Mouse (Mus musculus): ENCODE results near the gene Rassf5.

Gene Rassf5

DNA sequence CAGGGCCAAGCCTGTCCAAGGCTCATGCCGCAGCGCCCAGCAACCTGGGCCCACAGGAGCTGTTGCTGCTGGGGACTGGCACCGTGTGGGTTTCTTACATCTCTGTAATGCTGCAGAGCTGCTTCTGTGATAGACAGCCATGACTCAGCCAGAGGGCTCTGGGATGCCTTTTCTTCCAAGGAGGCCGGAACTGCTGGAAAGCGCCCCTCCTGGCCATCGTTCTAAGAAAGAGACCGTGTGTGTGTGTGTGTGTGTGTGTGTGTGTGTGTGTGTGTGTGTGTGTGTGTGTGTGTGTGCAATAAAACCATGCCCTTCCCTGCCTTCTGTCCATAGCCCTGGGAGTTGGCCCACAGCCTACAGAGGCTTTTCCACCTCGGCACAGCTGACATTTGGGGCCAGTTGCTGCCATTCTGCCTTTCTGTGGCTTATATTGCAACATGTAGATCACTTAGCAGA, 35.1 kb downstream of the Rassf5 start:
- no peak for DNase-seq (ENCODE audit: low spot score in 2 of 2)

DNA sequence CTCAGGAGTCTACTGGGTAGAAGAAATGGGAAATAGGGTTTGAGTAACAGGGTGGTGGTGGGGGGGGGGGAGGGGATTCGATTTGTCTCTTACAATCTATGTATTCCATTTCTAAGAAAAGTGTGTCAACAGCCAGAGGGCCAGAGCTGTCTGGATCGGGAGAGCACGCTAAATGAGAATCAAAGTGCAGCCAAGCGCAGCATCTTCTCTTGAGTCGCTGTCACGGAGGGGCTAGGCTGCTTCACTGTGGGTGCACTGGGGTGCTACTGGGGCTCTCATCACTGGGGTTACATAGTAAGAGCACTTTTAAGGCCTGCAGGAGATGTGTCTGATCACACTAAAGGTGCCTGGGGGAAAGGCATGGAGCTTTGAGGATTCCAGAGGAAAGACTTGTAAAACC, 36.3 kb downstream of the Rassf5 start:
- no peak for DNase-seq (ENCODE audit: low spot score in 2 of 2)

DNA sequence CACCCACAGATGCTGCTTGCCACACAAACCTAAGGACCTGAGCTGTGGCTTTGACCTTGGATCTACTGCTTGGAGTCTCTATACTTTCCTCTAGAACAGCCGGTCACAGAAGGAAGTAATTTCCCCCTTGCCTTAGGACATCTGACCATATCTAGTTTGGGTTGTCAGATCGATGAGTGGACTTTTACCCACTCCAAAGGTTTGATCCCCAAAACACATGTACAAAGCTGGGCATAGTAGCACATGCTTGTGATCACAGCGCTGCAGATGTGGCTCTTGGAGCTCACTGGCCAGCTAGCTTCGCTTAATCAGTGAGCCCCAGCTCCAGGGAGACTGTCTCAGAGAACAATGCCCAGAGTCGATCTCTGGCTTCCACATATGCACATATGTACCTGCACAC, 37.0 kb downstream of the Rassf5 start:
- no peak for DNase-seq (ENCODE audit: low spot score in 2 of 2)

DNA sequence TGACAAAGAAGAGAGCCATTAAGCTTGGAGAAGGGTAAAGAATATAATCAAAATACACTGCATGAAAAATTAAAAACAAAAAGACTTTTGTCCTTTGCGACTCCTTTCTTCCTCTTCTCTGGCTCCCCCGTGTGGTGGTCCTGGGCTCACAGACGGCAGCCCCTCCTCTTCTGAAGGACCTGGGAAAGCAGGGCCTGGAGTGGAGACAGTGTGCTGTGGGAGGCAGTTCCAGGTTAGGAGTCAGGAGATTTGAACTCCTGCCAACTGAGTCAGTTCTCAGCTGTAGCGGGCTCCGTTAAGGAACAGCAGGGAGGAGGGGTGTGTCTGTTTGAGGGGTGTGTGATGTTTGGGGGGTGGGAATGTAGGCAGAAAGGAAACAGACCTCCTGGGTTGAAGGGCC, 37.5 kb downstream of the Rassf5 start:
- DNase-seq (ENCODE audit: low spot score in 2 of 2): peak; percentile 73 to 94

DNA sequence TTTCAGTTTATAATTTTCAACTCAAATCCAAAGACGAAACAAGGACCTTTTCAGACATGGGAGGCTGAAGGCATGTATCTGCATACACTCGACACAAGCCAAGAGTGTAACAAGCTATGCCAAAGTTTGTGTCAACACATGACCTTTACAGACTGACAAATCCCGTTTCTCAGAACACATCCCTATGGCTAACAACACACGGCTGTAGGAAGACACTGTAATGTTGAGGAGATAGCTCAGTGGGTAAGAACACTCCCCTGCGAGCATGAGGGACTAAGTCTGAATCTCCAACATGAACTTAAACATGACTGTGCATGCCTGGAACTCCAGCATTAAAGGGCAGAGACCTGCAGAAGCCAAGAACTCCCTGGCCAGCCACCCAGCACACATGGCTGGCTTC, 38.7 kb downstream of the Rassf5 start:
- no peak for DNase-seq (ENCODE audit: low spot score in 2 of 2)

DNA sequence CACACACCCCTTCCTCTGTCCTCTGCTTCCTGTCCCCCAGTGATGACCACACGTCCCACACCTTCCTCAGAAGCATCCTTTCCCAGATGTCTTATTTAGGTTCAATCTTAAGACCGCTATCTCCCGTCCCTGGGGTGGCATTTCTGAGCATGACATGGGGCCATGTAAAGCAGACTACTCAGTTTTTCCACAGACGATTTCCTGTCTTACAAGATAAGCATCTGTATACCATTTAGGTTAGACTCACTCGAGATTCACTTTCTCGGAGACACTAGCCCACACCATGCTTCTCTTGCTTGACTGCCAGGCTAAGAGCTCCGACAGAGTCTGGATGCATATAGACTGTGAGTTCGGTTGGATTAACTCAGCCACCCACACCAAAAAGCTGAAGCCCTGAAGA, 40.6 kb downstream of the Rassf5 start:
- peak; percentile 52 to 57 for DNase-seq (ENCODE audit: low spot score in 2 of 2)

DNA sequence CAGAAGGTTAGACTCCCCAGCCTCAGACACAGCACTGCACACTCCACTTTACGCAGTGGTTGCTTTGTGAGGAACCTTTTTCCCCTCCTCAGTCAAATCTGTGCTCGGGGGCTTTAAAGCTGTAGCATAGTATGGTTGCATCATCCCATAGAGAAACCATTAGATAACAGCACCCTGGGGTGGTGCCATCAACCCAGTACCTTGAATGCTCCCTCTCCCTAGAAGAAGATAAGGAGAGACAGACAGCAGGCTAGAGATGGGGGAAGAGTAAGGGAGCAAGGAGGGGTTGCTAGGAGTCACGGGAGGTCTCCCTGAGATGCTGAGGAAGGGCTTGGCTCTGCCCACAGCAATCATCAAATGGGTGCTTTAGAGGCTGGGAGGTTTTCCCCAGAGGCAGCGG, 43.7 kb downstream of the Rassf5 start:
- no peak for DNase-seq (ENCODE audit: low spot score in 2 of 2)

DNA sequence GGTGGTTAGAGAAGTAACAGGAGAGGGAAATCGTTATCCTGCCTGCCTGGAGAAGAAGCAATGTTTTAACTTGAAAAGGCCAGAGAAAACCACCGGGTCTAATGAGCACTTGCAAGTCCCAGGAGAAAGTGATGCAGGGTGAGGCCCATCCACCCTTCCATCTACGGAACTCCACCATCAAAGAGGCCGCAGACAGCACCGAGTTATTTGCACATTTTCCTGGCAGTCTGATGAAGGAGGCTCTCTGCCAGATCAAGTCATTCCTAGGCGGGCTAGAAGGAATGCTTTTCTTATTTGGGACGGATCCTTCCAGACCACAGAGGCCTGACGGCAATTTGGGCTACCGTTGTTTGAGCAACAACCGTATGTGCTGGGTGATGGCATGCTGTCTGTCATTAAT, 44.5 kb downstream of the Rassf5 start:
- DNase-seq (ENCODE audit: low spot score in 2 of 2): no peak

DNA sequence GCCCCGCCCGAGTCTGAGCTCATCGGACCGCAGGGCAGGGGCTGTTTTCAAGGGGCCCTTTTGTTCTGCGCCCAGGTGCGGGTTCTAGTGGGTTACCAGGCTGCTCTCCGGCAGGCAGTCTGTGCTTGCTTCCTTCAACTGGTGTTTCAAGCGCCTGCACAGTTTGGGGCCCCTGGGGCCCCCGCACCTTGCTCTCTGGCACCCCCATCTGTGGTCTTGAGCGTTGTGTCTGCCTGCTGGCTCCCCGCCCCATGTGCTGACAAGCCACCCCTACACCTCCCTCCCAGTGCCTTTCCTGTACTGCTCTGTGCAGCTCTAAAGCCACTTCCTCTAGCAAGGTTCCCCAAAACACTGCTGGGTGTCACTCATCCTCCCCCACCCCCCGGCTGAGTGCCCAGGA, 45.1 kb downstream of the Rassf5 start:
- DNase-seq (ENCODE audit: low spot score in 2 of 2): peak; percentile 95 to 98

DNA sequence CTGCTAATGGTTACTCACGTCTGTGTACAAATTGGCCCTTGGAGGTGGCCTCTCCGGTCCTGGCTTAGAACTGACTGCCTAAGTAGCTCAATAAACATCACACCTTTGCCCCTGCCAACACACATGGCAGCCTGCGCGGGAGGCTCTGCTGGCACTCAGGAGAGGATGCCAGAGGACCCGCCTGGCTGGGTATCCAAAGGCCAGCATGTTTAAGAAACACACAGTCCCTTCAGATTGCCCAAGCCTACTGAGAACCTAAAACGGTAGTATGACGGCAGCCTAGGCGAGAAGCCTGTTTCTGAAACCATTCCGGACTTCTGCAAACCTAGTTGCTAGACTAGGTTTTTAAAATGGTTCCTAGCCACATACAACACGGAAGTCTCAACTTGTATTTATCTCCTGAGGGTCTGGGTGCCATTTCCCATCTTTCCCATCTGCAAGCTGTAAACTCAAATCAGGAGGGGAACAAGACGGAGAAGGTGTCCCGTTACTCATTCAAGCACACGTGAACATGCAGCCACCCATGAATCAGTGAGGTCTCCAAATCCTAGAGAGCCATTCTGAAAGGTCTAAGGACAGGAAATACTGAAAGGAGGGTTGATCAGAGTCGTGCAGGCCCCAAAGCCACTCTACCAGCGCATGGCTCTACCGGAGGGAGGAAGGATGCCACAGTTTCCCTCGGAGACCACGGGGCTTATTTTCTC, 45.8 kb downstream of the Rassf5 start:
- DNase-seq (ENCODE audit: low spot score in 2 of 2): peak in 1 of 2 experiments; percentile 51

DNA sequence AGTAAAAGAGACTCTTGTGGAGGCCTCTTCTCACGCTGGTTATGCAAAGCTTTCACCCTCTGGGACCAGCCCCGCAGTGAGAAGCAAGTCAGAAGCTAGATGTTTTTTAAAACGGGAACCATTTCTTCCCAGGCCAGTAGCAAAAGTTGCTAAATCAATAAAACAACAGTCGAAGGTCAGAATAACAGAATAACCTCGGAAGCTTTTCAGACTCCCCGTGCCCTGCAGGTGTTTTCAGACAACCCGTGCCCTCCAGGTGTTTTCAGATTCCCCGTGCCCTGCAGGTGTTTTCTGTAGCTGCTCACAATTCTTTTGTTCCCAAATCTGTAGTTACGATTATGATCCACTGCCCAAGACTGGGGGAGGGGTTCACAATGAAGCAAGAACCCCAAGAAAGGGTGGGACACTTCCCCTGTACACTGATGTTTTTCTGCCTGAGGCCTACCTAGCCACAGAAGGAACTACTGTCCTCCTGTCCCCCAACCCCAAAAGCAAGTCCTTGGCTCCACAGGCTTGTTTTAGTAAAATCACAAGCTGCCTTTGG, 46.6 kb downstream of the Rassf5 start:
- peak in 1 of 2 experiments; percentile 25 for DNase-seq (ENCODE audit: low spot score in 2 of 2)

DNA sequence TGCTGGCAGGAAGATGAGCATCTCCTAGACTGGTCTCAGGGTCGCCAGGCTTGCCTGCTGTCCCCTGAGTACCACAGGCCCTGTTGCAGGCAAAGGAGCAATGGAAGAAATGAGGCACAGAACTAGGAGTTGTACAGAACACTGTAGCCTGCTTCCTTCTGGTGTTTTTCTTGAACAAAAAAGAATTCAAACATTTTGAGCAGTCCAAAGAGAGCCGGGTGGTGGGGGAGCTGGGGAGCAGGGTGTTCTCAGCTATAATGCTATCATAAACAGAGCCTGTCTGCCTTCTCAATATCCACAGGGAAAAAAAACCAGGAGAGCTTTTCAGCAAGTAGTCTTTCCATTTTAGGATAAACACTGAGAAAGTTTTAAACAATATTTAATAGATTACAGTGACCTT, 49.0 kb downstream of the Rassf5 start:
- DNase-seq (ENCODE audit: low spot score in 2 of 2): no peak

DNA sequence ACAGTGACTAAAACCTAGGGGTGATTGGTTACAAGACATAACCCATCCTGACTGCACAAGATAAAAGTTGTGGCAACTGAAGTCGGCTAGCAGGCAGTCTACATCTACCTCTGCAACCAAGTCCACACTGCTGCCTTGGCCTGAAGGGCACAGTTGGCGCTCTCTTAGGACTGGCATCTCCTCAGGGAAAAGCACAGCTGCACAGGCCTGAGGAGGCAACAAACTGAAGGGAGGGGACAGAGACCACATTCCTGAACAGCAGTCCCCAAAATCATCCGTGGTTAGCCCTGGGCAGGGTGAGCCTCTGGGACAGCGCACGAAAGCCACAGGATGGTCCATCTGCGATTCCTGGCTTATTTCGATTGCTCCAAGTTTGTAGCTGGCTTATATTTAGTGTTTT, 49.4 kb downstream of the Rassf5 start:
- DNase-seq (ENCODE audit: low spot score in 2 of 2): no peak

DNA sequence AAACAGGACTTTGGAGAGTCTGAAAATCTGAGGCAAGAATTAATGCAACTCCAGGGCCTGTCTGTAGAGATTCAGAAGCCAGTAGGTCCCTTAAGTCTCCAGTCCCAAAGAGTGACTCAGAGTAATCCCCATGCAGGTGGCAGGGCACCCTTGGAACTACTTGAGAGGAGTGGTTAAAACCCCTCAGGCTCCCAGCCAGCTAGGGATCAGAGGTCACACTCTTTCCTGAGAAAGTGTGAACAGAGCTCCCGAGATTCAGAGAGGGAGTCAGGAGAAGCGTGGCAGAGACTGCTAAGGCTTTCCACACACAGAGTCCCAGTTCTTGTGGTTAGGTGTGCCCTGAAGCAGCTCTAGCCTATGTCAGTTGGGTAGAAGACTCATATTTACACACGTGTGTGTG, 51.3 kb downstream of the Rassf5 start:
- DNase-seq (ENCODE audit: low spot score in 2 of 2): no peak

DNA sequence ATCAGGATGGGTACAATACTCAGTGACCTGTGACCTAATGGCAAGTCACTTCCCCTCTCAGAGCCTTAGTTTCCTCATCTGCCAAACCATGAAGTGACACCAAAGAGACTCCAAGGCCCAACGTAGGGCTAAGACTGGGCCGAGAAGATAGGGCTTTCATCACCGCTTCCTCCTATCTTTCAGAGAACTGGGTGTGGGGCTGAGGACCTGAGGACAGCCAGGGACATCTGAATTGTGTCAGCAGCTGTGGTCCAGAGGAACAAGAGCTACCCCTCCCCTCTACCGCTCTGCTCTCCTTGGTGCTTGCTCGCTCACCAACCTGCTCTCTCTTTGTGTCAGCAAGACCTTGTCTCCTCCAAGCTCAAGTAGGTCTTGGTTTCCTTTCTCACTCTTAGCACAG, 56.4 kb downstream of the Rassf5 start:
- no peak for DNase-seq (ENCODE audit: low spot score in 2 of 2)

DNA sequence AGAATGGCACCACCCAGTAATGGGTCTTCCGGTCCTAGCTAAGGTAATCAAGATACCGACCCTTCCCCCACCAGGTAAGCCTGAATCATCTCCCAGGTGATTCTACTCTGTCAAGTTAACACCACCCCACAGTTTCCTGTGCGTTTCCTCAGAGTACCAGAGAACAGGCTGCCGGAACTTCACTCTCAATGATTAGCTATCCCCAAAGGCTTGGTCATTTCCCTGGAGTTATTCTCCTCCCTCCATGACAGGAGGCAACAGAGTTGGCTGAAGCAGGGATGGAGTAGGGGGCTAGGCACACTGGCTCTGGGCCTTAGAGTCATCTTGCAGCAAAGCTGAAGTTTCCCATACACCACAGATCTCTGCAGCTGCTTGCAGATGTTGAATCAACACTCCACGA, 57.2 kb downstream of the Rassf5 start:
- no peak for DNase-seq (ENCODE audit: low spot score in 2 of 2)

DNA sequence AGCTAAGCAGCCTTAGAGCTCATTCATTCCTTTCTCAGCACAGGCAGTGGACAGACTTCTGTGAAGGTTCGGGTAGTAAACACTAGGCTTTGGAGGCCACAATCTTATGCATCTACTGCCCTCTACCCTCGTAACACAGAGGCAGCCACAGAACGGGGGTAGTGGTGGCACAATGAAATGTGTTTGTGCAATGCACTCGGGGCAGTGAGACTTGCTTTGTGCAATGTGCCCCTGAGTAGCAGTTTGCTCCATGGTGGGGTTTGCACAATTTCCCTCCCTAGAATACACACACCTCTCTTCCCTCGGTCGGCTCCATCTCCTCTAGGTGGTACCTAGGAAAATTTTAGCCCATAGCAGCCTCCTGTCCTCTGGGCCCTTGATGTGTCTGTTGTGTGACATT, 58.1 kb downstream of the Rassf5 start:
- DNase-seq (ENCODE audit: low spot score in 2 of 2): no peak

DNA sequence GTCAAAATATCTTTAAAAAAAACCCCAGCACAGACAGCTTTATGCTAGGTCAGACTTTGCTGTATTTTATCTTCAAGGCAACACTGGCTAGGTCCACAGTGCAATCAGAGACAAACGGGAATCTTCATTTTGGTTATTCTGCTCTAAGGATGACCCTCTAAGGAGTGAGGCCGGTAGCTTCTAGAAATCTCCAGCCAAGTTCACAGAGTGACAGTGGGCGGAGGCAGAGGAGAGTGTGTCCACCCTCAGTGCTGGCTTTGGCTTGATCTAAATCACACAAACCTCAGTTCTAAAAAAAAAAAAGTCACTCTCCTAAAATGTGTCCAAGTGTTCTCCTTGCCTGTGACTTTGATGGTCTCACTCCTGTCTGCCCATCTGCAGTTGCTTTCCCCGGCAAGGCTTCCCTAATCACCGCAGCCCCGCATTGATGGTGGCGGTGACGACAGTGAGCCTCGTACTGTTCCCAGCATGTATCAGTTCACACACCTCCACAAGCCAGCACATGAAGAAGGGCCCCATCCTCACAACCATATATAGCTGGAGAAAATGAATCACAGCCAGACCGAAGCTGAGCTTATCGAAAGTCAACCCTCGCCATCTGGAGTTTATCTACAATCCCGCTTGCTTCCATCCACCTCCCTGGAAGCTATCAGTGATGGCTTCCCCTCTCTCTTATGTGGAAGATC, 59.1 kb downstream of the Rassf5 start:
- DNase-seq (ENCODE audit: low spot score in 2 of 2): no peak

DNA sequence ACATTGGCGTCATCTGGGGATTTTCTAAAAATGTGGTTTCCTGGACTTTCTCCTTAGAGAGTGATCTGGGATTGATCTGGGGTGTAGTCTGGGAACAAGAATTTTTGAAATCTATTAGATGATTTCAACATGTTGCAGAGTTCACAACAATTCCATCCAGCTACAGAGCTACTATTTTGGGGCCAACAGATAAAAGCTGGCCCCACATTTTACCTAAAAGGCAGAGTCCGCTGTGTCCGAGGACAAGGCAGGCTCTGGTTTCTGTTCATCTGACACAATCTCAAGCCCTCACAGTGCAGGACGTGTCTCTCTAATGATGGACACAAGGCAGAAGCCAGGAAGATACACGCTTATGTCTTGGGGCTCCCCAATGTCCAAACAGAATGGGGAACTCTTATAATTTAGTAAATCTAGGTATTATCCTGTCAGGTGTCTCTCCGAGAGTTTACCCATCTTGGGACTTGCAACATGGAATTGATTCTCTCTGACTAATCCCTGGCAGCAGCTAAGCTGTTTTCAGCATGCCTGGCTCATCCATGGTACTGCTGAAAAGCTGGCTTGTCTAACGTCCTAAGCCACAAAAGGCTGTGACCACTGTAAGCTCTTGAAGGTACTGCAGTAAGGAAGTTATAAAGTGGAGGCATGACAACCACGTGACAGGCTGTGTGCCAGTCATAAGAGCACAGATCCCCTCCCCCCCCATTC, 60.0 kb downstream of the Rassf5 start:
- DNase-seq (ENCODE audit: low spot score in 2 of 2): no peak

DNA sequence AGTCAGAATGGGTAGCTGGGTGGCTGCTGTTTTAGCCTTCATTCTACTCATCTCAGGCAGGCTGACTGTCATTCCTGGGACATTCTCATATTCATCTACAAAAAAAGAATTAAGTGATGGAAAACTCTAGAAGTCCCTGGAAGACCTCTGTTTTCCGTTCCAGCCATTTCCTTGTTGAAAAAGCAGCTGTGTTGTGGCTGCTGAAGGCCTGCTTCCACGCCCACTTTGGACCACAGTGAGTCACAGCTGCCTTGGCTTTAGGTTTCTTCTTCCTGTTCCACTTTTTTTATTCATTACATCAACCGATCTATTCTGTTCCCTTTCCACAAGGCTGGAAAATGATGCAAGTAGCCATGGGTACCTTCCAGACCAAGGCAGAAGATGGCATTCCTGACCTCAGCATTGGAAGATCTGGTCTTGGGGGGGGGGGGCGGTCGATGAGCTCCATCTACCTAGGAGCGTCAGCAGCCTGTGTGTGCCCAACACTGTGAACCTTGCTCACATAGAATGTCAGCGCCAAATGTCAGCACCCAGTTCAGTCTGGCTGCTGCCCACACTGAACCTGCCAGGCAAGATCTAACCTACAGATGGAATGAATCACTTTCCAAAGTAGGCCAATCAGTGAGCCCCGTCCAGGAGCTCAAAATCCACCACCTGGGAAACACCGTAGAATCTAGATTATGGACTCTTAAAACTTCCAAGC, 60.7 kb downstream of the Rassf5 start:
- DNase-seq (ENCODE audit: low spot score in 2 of 2): no peak

DNA sequence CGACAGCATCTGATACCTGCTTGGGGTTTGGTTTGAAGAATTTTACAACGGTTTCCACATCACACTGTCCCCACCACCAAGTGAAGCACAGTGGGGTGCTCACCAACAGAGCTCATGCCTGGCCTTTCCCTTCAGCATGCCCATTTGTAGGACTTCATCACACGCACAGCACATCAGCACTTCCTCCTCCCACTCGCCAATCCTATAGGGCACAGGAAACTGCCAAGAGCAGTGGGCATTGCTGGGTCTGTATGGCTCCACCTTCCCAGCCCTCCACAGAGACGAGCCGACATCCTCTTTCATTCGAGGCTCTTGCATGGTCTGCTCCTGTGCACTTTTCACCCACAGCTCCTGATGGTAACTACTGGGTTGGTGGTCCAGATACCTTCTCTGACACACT, 61.9 kb downstream of the Rassf5 start:
- DNase-seq (ENCODE audit: low spot score in 2 of 2): no peak

Data from thymus, postnatal 10 days (tissue).